In the genomic region with DNA sequence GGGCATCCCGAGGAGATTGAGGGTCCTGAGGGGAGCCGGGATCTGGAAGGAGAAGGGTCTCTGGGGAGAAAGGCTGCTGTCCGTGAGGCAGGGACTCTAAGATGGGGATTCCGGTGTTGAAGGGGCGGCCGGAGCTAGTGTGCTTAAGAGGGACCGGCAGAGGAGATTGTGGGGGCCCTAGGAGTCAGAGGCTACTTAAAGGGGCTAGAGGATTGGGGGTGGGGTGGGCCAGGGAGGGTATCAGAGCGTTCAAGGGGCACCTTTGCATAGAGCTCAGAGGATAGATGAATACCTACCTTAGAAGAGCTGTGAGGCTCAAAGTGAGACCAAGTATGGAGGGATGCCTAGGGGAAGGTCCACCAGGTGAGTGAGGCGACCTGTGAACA, we compare ENCODE assay signal across 8 mouse cellular contexts. TPM values are rescaled to one million over a fixed set of nuclear protein-coding genes. Genes with fewer than 3 reads are reported as not detected.
DNase-seq lines count a peak whose midpoint lies in the region; ATAC-seq and TF ChIP-seq lines count a peak whose summit lies in the region.

No protein-coding gene starts in this region.

- DNase-seq in frontal cortex, adult 2 months (ENCODE audit: extremely low spot score in 1 of 2, low spot score in 1 of 2), result no peak
- no peak for DNase-seq in thymus, adult 2 months
- DNase-seq in thymus, postnatal 36 days, result no peak
- DNase-seq in retina, postnatal 1 day, result no peak
- no peak for DNase-seq in left cerebral cortex, adult 8-10 months (ENCODE audit: low spot score in 2 of 2)
- no peak for DNase-seq in gastrocnemius, postnatal 36 days

- H3K4me3 ChIP-seq in thymus, adult 2 months (ENCODE audit: control insufficient read depth, insufficient read depth, low read length), result peak overlapping the region; percentile 78
- peak overlapping the region; percentile 91 for H3K4me3 ChIP-seq in liver, embryonic 12.5 days

- ATAC-seq in frontal cortex, adult (ENCODE audit: low TSS enrichment), result peak; percentile 14; the same call in 1 of the 2 replicates
- peak; percentile 9; the same call in 1 of the 2 replicates for ATAC-seq in liver, embryonic 12.5 days

- 8% methylated on average over 9 of the region's 9 CpGs for WGBS in thymus, adult 2 months
- 3% methylated on average over 9 of the region's 9 CpGs for WGBS in liver, embryonic 12.5 days (ENCODE audit: insufficient replicate concordance)

- TF ChIP-seq CTCF in thymus, adult 2 months (IDR thresholded peaks at IDR 0.05; ENCODE audit: borderline replicate concordance, control insufficient read depth, extremely low read depth, insufficient read depth, low read length, poor library complexity), result no peak

- no peaks in the 10 kb centered on the region for H3K9me3 ChIP-seq in liver, embryonic 12.5 days (replicated peaks)

- no peak overlapping the region for H3K27ac ChIP-seq in thymus, adult 2 months (ENCODE audit: control insufficient read depth, insufficient read depth, low read length)
- H3K27ac ChIP-seq in liver, embryonic 12.5 days, result peak overlapping the region; percentile 98

- H3K36me3 ChIP-seq in thymus, adult 2 months (ENCODE audit: control insufficient read depth, insufficient read depth, low read length), result no peaks in the 10 kb centered on the region
- H3K36me3 ChIP-seq in liver, embryonic 12.5 days, result peaks cover 10% of the 10 kb centered on the region; the same call in 1 of the 2 replicates

- H3K9ac ChIP-seq in liver, embryonic 12.5 days, result peak overlapping the region; percentile 95

- peaks cover 15% of the 10 kb centered on the region for H3K4me1 ChIP-seq in thymus, adult 2 months (replicated peaks; ENCODE audit: control insufficient read depth, insufficient read depth, low read length)
- H3K4me1 ChIP-seq in liver, embryonic 12.5 days, result peaks cover 28% of the 10 kb centered on the region

- H3K4me2 ChIP-seq in liver, embryonic 12.5 days, result peak overlapping the region; percentile 97

- no peak for TF ChIP-seq POLR2A in thymus, adult 2 months (IDR thresholded peaks at IDR 0.05; ENCODE audit: control insufficient read depth, extremely low read depth, insufficient read depth, low read length, poor library complexity)

- intact Hi-C loops in gastrocnemius, postnatal 36 days (cut with DNase I), result no loop called here

- no peaks in the 10 kb centered on the region for H3K27me3 ChIP-seq in thymus, adult 2 months (ENCODE audit: control insufficient read depth, insufficient read depth, low read length)
- no peaks in the 10 kb centered on the region for H3K27me3 ChIP-seq in liver, embryonic 12.5 days (replicated peaks)

RNA-seq across cellular contexts. Expression of a gene that starts 0.5 kb away (rescaled TPM):
- polyA plus RNA-seq in frontal cortex, adult 2 months (2012; rRNA removed), result 25.5 and 29.4 TPM in 2 replicates
- polyA plus RNA-seq in thymus, adult 2 months (2012; rRNA removed), result 12.6 and 13.5 TPM in 2 replicates
- polyA plus RNA-seq in liver, embryonic 12.5 days (2016; fragmentation: Nextera tagmentation; extraction: Ambion mirVana), result 8.7 and 9.2 TPM in 2 replicates
- total RNA-seq in left cerebral cortex, adult 8-10 months (2022), result 10 to 100 TPM; 45.1 to 59.7 (median 50.4) TPM
- 10 to 100 TPM; 23.7 to 27.7 TPM for total RNA-seq in gastrocnemius, postnatal 36 days (2021)

RNA-seq across cellular contexts. Expression of a gene that starts 34.1 kb away (rescaled TPM):
- polyA plus RNA-seq in frontal cortex, adult 2 months (2012; rRNA removed), result 110 and 130 TPM in 2 replicates
- 94.7 and 100 TPM in 2 replicates for polyA plus RNA-seq in thymus, adult 2 months (2012; rRNA removed)
- polyA plus RNA-seq in liver, embryonic 12.5 days (2016; fragmentation: Nextera tagmentation; extraction: Ambion mirVana), result 65.2 and 66.9 TPM in 2 replicates
- 10 to 100 TPM; 59.1 to 74.9 (median 67.6) TPM for total RNA-seq in left cerebral cortex, adult 8-10 months (2022)
- 10 to 100 TPM; 55.8 to 56.2 TPM for total RNA-seq in gastrocnemius, postnatal 36 days (2021)
